Mouse (Mus musculus): ENCODE data around the gene Hdac6.

The Hdac6 gene

DNA sequence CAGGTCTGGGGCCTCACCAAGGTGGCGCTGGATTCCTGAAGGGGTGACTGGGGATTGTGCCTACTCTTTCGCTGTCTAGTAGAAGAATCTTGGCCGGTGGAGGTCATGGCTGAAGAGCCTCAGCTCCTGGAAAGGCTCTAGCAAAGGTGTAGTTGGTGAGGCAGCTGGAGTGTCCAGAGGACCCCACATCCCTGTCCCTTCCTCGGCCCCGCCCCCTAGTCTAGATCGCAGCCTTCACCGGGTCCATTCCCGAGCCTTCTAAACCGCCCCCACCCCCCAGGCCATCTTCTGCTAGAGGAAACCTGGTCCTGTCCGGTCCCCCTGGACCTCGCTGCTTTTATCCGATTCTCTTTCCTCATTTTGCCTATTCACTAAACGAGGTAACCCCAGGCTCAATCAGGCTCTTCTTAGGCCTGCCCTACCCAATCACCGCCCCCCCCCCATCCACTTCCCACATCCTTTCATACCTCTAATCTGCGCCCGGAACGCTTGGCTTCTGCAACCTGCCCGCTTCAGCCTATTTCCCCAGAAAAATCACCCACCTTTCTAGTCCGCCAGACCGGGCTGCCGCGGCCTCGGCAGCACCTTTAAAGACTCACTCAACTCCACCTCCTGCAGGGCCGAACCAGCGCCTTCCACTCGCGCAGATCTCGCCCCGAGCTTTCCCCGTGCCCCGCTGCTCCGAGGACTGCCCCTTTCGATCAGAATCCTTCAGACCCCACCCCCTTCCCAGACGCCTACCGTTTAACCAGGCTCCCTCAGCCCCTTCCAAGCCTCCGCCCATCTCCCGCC is at the start of gene Hdac6:
Hdac6 (minus strand) TSS at position 782 of the 792 bp plus-strand sequence.
- DNase-seq = no peak

DNA sequence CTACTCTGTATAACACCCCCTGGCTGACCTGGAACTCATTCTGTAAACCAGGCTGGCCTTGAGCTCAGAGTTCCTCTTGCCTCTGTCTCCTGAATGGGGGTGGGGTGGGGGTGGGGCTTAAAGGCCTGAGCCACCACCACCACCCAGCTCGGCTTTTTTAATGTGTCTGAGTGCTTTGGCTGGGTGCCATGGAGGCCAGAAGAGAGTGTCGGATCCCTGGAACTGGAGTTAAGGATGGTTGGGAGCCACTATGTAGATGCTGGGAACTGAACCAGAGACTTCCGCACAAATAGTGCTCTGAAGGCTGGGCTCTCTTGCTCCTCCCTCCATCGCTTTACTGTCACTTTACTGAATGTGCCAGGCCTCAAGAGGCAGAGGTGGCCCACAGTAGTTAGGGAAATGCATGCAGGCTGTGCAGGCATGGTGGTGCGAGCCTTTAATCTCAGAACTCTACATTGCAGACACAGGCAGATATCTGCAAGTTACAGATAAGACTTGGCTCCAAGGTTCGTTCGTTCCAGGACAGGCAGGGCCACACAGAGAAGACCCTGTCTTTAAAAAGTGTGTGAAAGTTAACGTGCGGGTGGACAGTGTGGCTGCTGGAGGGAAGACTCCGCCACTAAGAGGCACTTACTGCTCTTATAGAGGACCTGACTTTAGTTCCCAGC is 45.5 kb upstream of the Hdac6 start:
- DNase-seq = no peak

DNA sequence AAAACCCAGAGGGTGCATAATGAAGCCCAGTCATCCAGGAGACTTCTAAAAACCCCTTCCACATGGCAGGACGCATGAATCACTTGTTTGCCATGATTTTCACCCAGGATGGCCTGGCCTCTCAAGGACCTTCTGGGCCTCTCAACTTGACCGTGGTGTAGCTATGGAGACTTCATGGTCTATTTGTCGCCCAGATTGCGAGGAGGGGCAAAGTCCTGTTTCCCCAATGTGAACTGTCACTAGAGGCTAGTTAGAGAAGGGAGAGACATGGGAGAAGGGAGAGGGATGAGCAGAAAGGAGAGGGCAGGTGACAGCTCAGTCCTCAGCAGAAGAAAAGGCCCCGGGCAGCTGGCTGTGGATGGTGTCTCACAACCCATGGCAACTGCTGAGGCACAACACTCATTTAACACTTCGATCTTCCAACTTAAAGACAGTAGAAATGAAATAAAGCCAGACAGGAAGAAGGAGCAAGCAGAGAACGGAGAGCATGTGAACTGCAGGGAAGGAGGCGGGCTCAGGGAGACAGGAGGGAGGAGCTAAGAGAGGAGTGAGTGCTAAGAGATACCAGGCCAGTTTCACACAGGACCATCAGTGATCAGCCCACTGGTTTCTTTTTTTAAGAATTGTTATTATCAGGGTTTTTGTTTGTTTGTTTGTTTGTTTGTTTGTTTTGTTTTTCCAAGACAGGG is 44.8 kb upstream of the Hdac6 start:
- DNase-seq = no peak

DNA sequence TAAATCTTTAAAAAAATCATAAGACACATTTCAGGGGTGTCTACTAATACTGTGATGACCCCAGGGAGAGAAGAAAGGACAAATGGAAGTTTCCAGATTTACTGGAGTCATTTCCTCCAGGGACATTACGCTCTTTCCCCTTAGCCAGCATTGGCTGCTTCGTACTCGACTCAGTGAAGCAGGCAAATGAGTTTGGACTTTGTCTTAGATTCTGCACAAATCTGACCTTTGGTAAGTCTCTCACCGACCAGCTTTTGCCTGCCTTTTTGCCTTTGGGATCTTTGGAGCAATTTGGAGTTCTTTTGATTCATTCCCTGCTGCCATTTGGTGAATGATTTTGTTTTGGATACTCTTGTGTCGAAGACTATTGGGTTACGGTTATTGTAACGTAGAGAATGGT is 33.7 kb upstream of the Hdac6 start:
- no peak for DNase-seq

DNA sequence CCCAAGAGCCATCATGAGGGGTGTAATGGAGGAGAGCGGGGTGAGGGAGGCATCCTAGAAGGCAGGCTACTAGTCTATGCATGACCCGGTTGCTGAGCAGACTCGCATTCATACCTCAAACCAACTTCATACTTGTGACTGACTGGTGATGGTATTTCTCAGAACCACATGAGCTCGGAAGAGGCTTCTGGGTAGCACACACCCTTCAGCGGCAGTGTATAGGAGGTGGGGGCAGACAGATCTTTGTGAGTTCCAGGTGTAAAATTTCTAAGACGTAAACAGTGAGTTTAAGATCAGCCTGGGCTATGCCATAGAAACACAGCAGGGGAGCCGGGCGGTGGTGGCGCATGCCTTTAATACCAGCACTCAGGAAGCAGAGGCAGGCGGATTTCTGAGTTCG is 30.2 kb upstream of the Hdac6 start, which contains the start of gene Gata1:
Gata1 (minus strand) TSS at position 180 of the 400 bp plus-strand sequence.
- no peak for DNase-seq

DNA sequence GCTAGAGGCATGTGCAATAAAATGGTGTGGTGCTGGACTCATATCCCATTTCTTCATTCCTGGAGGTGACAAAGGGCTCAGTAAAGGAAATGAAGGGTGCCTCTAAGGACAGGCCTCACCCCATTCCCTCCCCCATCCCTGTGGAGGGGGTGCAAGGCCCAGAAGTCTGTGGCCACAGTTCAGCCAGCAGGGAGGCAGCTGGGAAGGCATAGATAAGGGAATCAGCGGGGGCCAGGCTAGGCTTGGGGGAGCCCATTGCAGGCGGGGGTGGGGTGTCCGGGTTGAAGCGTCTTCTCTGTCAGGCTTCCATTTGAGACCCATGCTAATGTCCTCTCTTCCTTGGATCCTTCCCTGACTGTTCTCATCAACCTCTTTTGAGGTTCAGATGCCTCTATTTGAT is 23.6 kb upstream of the Hdac6 start:
- no peak for DNase-seq

DNA sequence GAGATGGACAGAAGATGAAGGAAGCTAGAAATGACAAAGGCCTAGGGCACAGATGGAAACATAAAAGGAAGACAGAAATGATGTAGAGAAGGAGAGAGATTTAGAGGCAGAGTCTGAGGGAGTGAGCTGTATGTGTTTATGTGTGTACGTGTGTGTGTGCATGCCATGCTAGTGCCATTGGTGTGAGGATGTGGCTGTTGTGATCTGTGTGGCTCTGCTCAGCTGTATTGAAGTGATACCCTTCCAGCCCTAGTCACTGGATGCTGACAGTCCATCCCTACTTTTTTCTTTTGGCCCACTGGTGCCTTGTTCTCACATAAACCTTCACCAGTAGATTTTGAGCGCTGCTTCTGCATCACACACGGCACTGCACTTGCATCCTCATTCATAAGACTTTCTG is 21.2 kb upstream of the Hdac6 start:
- no peak for DNase-seq

DNA sequence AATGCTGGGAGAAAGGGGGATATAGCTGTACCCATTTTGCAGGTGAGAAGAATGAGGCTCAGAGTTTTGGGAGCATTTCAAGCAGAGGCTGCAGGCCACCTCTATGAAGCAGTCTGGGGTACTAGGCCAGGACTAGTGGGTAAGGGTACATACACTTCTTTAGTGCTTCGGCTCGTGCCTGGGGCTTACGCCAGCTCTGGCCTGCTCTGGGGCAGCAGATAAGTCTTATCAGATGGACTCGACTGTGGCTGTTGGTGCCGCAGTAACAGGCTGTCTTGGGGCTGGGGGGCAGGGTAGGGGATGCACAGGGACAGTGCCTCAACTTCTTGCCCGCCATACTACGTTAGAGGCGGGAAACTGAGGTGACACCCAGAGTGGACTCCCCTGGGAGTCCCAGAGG is 20.5 kb upstream of the Hdac6 start:
- no peak for DNase-seq

DNA sequence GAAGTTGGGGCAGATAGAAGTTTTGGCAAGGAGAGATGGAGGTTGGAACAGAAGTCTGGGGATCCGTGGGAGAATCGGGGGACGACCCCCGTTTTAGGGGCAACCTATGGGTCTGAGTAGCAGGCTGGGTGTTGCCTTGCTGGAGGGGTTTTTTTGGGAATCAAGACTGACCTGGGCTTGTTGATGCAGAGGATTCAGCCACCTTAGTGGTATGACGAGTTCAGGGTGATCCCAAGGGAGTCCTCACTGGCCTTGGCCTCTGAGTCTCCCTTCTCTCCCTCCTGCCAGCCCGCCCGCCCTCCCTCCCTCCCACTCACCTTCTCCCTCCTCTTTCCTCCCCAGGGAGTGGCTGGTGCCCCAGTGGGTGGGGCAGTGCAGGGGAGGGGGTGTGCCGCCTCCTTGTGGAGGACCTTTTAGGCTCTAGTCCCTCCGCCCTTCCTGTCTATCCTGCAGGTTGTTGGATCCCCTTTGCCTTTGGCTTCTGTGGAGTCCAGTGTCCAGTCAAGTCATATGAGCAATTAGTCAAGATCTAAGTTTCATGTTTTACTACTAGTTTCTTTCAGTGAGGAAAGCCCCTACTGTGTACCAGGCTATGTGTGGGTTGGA is 20.0 kb upstream of the Hdac6 start:
- DNase-seq = no peak

DNA sequence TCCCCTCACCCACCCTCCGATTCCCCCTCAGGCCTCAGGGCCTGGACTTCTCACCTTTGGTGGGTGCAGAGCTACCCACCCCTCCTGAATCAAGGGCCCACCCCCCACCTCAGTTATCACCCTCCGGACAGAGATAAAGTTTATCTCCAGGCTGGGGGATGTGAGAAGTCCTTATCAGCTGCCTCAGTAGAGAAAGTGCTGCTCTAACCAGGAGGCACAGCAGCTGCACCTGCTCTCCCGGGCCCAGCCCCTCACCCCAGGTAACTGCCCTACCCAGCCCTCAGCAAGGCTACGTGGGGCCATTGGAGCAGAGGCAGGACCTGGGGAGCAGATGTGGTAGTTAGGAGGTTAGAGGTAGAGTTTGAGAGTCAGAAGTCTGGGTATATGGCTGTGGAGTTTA is 18.5 kb upstream of the Hdac6 start:
- no peak for DNase-seq

DNA sequence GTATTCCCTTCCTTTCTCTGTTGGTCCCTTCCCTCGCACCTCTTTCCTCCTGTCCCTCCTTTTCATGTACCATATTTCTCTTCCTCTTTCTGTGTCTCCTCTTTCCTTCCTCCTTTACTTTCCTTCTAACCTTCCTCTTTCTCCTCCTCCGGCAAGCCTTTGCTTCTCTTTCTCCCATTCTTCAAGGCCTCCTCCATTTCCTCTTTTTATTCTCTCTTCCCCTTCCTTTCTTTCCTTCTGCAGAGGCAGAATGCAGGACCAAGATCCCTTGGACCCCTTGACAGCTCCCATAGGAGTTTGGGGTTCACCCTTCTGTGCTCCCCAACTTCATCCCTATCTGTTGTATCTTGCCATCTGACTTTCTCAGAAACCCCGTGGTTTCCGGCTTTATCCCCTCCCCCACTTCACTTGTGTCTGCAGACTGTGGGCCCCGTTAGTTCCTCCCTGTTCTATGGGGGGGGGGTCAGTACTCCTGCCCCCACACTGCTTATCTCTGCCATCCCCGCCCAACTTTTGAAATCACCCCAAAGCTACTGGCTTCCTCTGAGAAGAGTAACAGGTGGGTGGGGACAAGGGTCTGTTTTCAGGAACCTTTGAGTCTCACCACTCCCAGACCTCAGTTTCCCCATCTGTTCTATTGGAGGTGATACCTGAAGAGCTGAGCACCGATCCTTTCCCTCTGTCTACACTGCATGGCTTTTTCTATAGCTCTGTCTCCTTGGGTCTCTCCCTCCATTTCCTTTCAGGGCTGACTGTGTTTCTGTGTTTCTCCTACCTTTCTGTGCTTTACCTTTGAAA is 16.3 kb upstream of the Hdac6 start:
- no peak for DNase-seq

DNA sequence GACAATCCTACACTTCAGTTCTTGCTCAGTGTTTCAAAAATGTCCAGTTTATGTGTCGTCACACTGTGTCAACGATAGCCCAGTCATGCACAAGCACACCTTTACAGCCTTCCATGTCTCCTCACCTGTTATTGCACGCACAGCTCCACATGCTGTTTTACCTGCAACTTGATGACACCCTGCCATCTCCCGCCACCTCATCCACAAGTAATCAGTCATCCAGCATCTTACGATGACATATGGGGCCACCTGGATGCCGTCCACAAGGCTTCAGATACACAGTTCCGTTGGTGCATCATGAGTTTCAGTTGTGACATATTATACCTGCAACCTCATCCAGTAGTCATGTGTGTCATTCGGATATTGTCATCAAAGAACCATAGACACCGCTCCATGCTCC is 11.2 kb upstream of the Hdac6 start:
- DNase-seq = no peak

DNA sequence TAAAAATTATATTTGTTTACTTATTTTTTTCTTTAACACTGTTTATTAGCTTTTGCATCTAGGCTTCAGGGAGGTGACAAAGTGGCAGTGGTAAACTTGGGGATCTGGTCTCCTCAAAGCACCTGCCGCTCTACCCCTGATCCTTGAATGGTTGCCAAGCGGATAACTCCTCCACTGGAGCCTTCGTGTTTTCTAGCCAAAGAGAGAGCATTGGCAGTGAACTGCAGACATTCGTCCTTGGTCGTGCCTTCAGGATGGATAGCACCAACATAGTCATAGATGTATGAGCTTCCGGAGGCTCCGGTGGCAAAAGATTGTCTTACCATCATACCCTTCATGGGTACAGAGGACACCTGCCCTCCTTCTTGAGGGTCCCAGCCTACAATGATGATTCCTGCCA is 2.4 kb upstream of the Hdac6 start:
- DNase-seq = no peak

DNA sequence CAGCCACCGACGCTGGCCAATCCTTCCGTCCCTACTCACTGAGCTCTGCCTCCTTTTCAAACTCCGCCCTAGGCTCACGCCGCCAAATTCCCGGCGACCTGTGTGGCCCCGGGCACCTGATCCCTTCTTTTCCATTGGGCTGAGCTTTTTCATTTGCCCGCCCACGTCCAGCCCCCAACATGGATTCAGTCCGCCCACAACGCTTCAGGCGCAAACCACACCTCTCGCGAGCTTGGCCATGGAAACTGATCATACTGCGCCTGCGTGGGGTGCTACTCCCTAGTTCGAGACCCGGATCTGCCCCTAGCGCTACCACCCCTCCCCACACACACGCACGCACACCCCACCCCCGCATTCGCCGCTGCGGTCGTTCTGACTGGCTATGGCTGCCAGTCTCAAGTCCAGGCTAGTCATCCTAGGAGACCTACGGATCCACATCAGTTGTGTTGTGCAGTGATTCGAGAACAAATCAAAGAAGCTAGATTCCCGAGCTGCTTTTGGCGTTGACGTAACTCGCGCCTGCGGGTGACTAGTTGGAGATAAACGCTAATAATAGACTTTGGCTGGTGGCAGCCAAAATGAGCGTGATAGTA is 307 bp upstream of the Hdac6 start:
- peak; percentile 97 for DNase-seq

DNA sequence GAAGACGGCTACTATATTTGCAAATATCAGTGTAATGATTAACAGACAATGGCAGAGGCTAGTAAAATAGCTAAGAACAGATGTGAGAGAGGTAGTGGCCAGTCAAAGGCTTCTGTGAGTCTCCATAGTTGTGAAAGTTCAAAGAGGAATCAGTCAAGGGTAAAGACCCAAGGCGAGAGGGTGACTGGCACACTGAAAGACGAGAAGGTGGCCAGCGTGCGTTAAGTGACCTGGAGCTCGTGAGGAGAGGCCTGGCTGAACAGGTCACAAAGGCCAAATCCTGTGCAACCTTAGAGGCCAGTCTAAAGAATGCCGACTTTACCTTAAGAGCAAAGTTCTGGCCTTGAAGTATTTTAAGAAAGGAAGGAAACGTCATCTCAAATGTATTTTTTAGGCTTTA is 2.1 kb downstream of the Hdac6 start:
- no peak for DNase-seq

DNA sequence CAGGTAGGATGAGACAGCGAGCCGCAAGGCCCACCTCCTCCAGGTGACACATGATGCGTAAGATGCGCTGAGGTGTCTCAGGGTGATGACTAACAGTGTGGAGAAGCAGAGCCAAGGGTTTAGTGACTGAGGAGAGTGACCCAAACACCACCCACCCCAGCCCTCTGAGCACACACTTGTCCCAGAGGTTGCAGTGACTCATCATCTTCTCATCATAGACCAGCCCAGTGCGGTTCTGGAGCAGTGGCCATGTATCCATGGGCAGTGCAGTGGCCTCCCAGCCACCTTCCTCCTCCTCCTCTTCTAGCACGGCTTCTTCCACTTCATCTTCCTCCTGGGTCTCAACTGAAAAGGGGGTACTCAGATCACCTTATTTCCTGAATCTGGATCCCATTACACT is 10.0 kb downstream of the Hdac6 start:
- no peak for DNase-seq

DNA sequence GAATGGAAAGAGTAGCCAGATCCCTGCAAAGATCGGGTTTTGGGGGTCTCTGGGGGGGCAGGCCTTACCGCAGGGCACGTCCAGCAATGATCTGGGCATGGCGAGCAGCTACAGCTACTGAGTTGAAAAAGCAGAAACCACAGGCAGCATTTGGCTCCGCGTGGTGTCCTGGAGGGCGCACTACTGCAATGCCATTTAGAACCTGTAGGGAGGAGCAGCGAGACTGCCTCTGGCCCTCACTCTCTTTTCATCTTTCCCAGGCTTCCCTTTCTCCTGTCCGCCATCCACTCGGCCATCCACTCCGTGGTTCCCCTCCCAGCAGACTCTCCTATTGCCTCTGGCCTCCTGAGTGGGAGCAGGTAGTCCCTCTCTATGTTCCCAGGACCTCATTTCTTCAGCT is 10.8 kb downstream of the Hdac6 start:
- no peak for DNase-seq

DNA sequence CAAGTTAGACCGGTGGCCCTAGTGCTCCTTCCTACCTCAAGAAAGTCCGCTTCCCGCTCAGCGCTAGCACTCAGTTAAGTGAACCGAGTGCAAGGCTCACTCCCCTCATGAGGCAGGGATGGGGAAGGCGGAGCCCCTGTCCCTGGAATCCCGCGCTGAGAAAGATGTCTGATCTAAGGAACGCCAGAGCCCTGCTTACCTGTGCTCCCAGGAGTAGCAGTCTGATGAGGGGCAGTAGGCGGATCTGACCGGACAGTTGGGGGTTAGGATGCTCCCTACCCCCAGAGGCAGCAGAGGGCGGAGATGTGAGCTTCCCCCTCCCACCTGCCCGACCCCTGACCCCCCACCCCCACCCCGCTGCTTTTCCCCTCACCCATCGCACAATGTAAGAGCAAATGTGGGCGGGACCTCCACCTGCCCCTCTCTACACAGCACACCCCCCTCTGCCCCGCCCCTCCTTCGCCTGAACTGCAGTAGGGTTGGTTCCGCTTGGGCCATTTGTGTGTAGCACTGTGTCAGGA is 19.4 kb downstream of the Hdac6 start, which contains the start of gene Eras:
Eras (minus strand) TSS at position 338 of the 521 bp plus-strand sequence.
- no peak for DNase-seq

DNA sequence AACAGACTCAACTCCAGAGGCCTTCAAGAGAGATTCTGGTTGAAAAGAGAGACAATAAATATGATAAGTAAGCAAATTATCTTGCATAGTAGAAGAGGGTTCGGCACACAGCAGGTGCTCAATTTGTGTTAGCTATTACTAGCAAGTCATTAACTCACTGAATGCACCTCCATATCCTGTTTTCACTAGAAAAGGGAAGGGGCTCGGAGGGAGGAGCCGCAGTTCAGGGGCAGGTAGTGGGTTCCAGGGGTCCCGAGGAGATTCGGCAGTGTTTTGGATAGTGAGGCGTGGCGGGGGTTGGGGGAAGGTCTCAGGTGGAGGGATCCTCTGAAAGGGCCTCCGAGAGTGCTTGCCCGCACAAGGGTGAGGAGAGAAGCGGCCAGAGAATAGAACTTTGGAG is 20.6 kb downstream of the Hdac6 start:
- DNase-seq = no peak

DNA sequence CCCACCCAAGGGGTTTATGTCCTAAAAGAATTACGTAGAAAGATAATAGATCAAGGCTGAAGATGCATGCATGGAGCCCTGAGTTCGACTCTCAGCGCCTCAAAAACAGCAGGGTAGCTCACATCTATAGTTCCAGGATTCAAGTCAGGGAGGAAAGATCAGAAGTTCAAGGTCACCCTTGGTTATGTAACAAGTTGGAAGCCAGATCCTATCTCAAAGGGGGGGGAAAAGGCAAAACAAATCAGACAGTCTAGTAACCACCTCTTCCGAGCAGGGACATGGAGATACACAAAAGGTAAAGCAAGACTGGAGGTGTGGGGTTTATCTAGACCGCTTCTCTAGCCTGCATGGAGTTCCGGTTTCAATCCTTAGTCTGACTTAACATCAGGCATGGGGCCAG is 21.4 kb downstream of the Hdac6 start:
- no peak for DNase-seq

DNA sequence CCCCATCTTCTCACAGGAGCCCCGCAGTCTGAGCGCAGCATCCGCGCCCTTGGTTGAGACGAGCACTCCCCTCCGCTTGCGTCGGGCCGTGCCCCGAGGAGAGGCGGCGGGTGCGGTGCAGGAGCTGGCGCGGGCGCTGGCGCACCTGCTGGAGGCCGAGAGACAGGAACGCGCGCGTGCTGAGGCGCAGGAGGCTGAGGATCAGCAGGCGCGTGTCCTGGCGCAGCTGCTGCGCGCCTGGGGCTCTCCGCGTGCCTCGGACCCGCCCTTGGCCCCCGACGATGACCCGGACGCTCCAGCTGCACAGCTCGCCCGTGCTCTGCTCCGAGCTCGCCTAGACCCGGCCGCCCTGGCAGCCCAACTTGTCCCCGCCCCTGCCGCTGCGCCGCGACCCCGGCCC is 25.7 kb downstream of the Hdac6 start:
- no peak for DNase-seq
